Mouse (Mus musculus) embryonic stem cell, embryonic (primary cell): Measurements from ENCODE around the gene Gpn2.

Experiments
- CTCF ChIA-PET, 4 experiments: fragments of 300-600 bp in 2 of 4; fragments of 350-600 bp in 2 of 4; sonication (Branson Sonifier 250); formaldehyde crosslinking; loops; one replicate each; lab custom pipeline; 2022; ENCODE audit warnings: inconsistent platforms in 2 of 4; lab: Charles Lee
- POLR2A ChIA-PET, 4 experiments: fragments of 300-600 bp in 2 of 4; fragments of 350-600 bp in 2 of 4; sonication (Branson Sonifier 250); formaldehyde crosslinking; loops; one replicate each; lab custom pipeline; 2022; ENCODE audit warnings: antibody characterized with exemption in 4 of 4, inconsistent platforms in 1 of 4; lab: Charles Lee

The Gpn2 gene

GRCm38 (mm10) chr4:133604856-133605255, 20.7 kb downstream of the Gpn2 start:
- CTCF ChIA-PET, result interaction anchor here in 3 of 4 experiments (0.8 to 1.5 kb wide), 5 partner anchors 10 to 283 kb away, joined by 3 to 4 read pairs (median 3); partner anchors contain the start of gene Rps6ka1 (in 1 of the 3)
- POLR2A ChIA-PET, result interaction anchor here in 3 of 4 experiments (0.5 to 4.6 kb wide), 11 partner anchors 9 to 729 kb away, joined by 3 to 49 read pairs (median 4); partner anchors contain the start of genes Gpatch3 (in 1 of the 3) and Wdtc1 (in 1 of the 3)

- ChIA-PET CTCF (interaction anchor here (0.5 to 1.8 kb wide), 7 partner anchors 9 to 1060 kb away, joined by 3 to 10 read pairs (median 3); partner anchors contain the start of gene Rps6ka1 (in 1 of the 4)), POLR2A (interaction anchor here in 3 of 4 experiments (0.5 to 4.6 kb wide), 9 partner anchors 8 to 730 kb away, joined by 3 to 49 read pairs (median 5); partner anchors contain the start of gene Wdtc1 (in 1 of the 3))
Measured at GRCm38 (mm10) chr4:133605330-133605729, 21.2 kb downstream of the Gpn2 start.

- ChIA-PET CTCF (interaction anchor here in 2 of 4 experiments (0.8 to 3.9 kb wide), 6 partner anchors 13 to 207 kb away, joined by 3 to 23 read pairs (median 4); partner anchors contain the start of genes Tent5b (in 1 of the 2) and Zdhhc18 (in 1 of the 2)), POLR2A (interaction anchor here in 2 of 4 experiments (0.7 to 4.6 kb wide), 11 partner anchors 8 to 61 kb away, joined by 3 to 49 read pairs (median 4); no protein-coding TSS in a partner anchor)
Measured at GRCm38 (mm10) chr4:133607284-133607683, 23.1 kb downstream of the Gpn2 start.

- ChIA-PET CTCF (interaction anchor here (0.5 to 3.9 kb wide), 81 partner anchors 8 to 879 kb away, joined by 3 to 23 read pairs (median 4); partner anchors contain the start of genes Zdhhc18 (in 3 of the 4), Pigv (in 2 of the 4), Sfn (in 2 of the 4) and Gpatch3 (in 1 of the 4)), POLR2A (interaction anchor here (0.6 to 2.9 kb wide), 37 partner anchors 10 to 257 kb away, joined by 3 to 17 read pairs (median 4); partner anchors contain the start of genes Gpatch3 (in 2 of the 4), Arid1a (in 1 of the 4), Gpn2 (in 1 of the 4) and Nudc (in 1 of the 4))
Measured at GRCm38 (mm10) chr4:133609719-133610118, 25.6 kb downstream of the Gpn2 start.

- POLR2A ChIA-PET, result interaction anchor here in 1 of 4 experiments (0.7 to 2.4 kb wide), 2 partner anchors 13 to 251 kb away, joined by 3 to 17 read pairs; no protein-coding TSS in a partner anchor
- CTCF ChIA-PET, result interaction anchor here in 2 of 4 experiments (0.6 to 2.8 kb wide), 4 partner anchors 10 to 228 kb away, joined by 3 to 16 read pairs (median 4); partner anchors contain the start of gene Sfn (in 1 of the 2)
Measured at GRCm38 (mm10) chr4:133611815-133612214, 27.7 kb downstream of the Gpn2 start.

GRCm38 (mm10) chr4:133612416-133612815, 28.3 kb downstream of the Gpn2 start:
- POLR2A ChIA-PET, result interaction anchor here in 3 of 4 experiments (0.9 to 2.9 kb wide), 5 partner anchors 8 to 204 kb away, joined by 3 to 23 read pairs (median 11); no protein-coding TSS in a partner anchor
- CTCF ChIA-PET, result interaction anchor here in 3 of 4 experiments (0.9 to 3.7 kb wide), 9 partner anchors 9 to 204 kb away, joined by 3 to 20 read pairs (median 4); partner anchors contain the start of gene Sfn (in 2 of the 3)

GRCm38 (mm10) chr4:133613026-133613425, 28.9 kb downstream of the Gpn2 start:
- POLR2A ChIA-PET, result interaction anchor here in 3 of 4 experiments (0.8 to 2.9 kb wide), 12 partner anchors 8 to 203 kb away, joined by 3 to 23 read pairs (median 7); partner anchors contain the start of gene Nudc (in 1 of the 3)
- CTCF ChIA-PET, result interaction anchor here (0.6 to 3.7 kb wide), 17 partner anchors 9 to 633 kb away, joined by 3 to 20 read pairs (median 4); partner anchors contain the start of genes Sfn (in 2 of the 4) and Nudc (in 1 of the 4)

- CTCF ChIA-PET, result interaction anchor here (0.6 to 3.7 kb wide), 18 partner anchors 8 to 200 kb away, joined by 3 to 20 read pairs (median 4); partner anchors contain the start of genes Sfn (in 2 of the 4) and Zdhhc18 (in 2 of the 4)
Measured at GRCm38 (mm10) chr4:133613867-133614266, 29.7 kb downstream of the Gpn2 start.

GRCm38 (mm10) chr4:133614274-133614761, 30.2 kb downstream of the Gpn2 start:
- ChIA-PET POLR2A (interaction anchor here in 3 of 4 experiments (0.6 to 2.9 kb wide), 26 partner anchors 8 to 510 kb away, joined by 3 to 23 read pairs (median 4); partner anchors contain the start of gene Sfn (in 1 of the 3)), CTCF (interaction anchor here (0.6 to 3.7 kb wide), 16 partner anchors 8 to 59 kb away, joined by 3 to 20 read pairs (median 4); partner anchors contain the start of genes Sfn (in 2 of the 4) and Zdhhc18 (in 2 of the 4))

More at GRCm38 (mm10) chr4:133613867-133614266, 29.7 kb downstream of the Gpn2 start:
- POLR2A ChIA-PET, result interaction anchor here in 3 of 4 experiments (0.6 to 2.9 kb wide), 25 partner anchors 8 to 1311 kb away, joined by 3 to 23 read pairs (median 4); partner anchors contain the start of genes Nudc (in 1 of the 3) and Sfn (in 1 of the 3)

GRCm38 (mm10) chr4:133615416-133615815, 31.3 kb downstream of the Gpn2 start:
- CTCF ChIA-PET, result interaction anchor here in 2 of 4 experiments (0.6 to 3.7 kb wide), 4 partner anchors 12 to 223 kb away, joined by 3 to 20 read pairs (median 5); partner anchors contain the start of gene Zdhhc18 (in 1 of the 2)

GRCm38 (mm10) chr4:133617936-133618335, 33.8 kb downstream of the Gpn2 start:
- ChIA-PET POLR2A (interaction anchor here in 2 of 4 experiments (0.9 to 1.8 kb wide), 4 partner anchors 8 to 16 kb away, joined by 3 to 11 read pairs (median 4); no protein-coding TSS in a partner anchor), CTCF (interaction anchor here in 3 of 4 experiments (0.6 to 4.9 kb wide), 4 partner anchors 8 to 32 kb away, joined by 3 to 23 read pairs (median 4); partner anchors contain the start of gene Zdhhc18 (in 1 of the 3))

More at GRCm38 (mm10) chr4:133615416-133615815, 31.3 kb downstream of the Gpn2 start:
- POLR2A ChIA-PET, result interaction anchor here in 3 of 4 experiments (0.9 to 2.6 kb wide), 7 partner anchors 10 to 45 kb away, joined by 3 to 11 read pairs (median 3); partner anchors contain the start of gene Sfn (in 1 of the 3)

- ChIA-PET POLR2A (interaction anchor here in 3 of 4 experiments (0.6 to 1.8 kb wide), 21 partner anchors 9 to 201 kb away, joined by 3 to 8 read pairs (median 4); partner anchors contain the start of genes Nudc (in 1 of the 3), Pigv (in 1 of the 3), Sfn (in 1 of the 3) and Zdhhc18 (in 1 of the 3)), CTCF (interaction anchor here in 2 of 4 experiments (1.0 to 4.9 kb wide), 5 partner anchors 9 to 213 kb away, joined by 3 to 23 read pairs (median 4); partner anchors contain the start of gene Sfn (in 1 of the 2))
Measured at GRCm38 (mm10) chr4:133619473-133620136, 35.4 kb downstream of the Gpn2 start.

- ChIA-PET POLR2A (interaction anchor here in 3 of 4 experiments (0.6 to 2.5 kb wide), 10 partner anchors 9 to 195 kb away, joined by 3 to 11 read pairs (median 4); partner anchors contain the start of genes Pigv (in 1 of the 3) and Zdhhc18 (in 1 of the 3)), CTCF (interaction anchor here in 2 of 4 experiments (1.1 to 4.9 kb wide), 3 partner anchors 11 to 503 kb away, joined by 3 to 23 read pairs (median 23); no protein-coding TSS in a partner anchor)
Measured at GRCm38 (mm10) chr4:133620668-133621067, 36.5 kb downstream of the Gpn2 start.

GRCm38 (mm10) chr4:133622161-133622695, 38.1 kb downstream of the Gpn2 start:
- ChIA-PET POLR2A (interaction anchor here in 3 of 4 experiments (0.6 to 4.9 kb wide), 26 partner anchors 8 to 677 kb away, joined by 3 to 36 read pairs (median 4); partner anchors contain the start of genes Zdhhc18 (in 2 of the 3) and Gpatch3 (in 1 of the 3)), CTCF (interaction anchor here (0.6 to 4.9 kb wide), 23 partner anchors 9 to 1339 kb away, joined by 3 to 23 read pairs (median 4); partner anchors contain the start of genes Nudc (in 1 of the 4), Sfn (in 1 of the 4) and Zdhhc18 (in 1 of the 4))

GRCm38 (mm10) chr4:133624830-133625229, 40.7 kb downstream of the Gpn2 start:
- ChIA-PET POLR2A (interaction anchor here (0.6 to 4.9 kb wide), 32 partner anchors 8 to 524 kb away, joined by 3 to 36 read pairs (median 5); partner anchors contain the start of genes Gpatch3 (in 2 of the 4) and Arid1a (in 1 of the 4)), CTCF (interaction anchor here (0.6 to 4.8 kb wide), 13 partner anchors 9 to 374 kb away, joined by 3 to 21 read pairs (median 7); partner anchors contain the start of genes Zdhhc18 (in 2 of the 4) and Sfn (in 1 of the 4))
